Mouse (Mus musculus): ENCODE measurements at regions not wholly inside any gene's neighbourhood (a gene's known extent, or its start where the extent isn't known, plus 50 kb on each side); places are given as distances from the start of the nearest gene placed in this dataset.

- H3K27me3 ChIP-seq (ENCODE audit: control insufficient read depth, insufficient read depth, low read length), result no peaks in the 10 kb centered on the region
- DNase-seq (ENCODE audit: low spot score) (no peak), ATAC-seq (ENCODE audit: low FRiP score, low read depth) (no peak)
- peaks cover 31% of the 10 kb centered on the region for H3K4me1 ChIP-seq (ENCODE audit: control insufficient read depth, insufficient read depth, low read length)
- 62% methylated on average over 13 of the region's 13 CpGs for WGBS
- H3K9me3 ChIP-seq (ENCODE audit: control insufficient read depth, low read length), result no peaks in the 10 kb centered on the region
- H3K4me2 ChIP-seq (replicated peaks; ENCODE audit: low read depth, low read length, severe bottlenecking), result no peak overlapping the region
- H3K36me3 ChIP-seq (ENCODE audit: control insufficient read depth, insufficient read depth, low read length), result no peaks in the 10 kb centered on the region
- no peak overlapping the region for H3K9ac ChIP-seq (ENCODE audit: low read depth, low read length, severe bottlenecking)
- H3K4me3 ChIP-seq (replicated peaks; ENCODE audit: low read length), result no peak overlapping the region
- TF ChIP-seq POLR2A (IDR thresholded peaks at IDR 0.05; ENCODE audit: borderline replicate concordance, extremely low read depth, insufficient read depth, insufficient read length), result no peak
- no peak overlapping the region for H3K27ac ChIP-seq (replicated peaks; ENCODE audit: low read depth, low read length)
Observed at GRCm38 (mm10) chr4:53315876-53316762, 124.1 kb upstream of the Slc44a1 start.

- peak; percentile 43; the same call in 1 of the 2 replicates for ATAC-seq (ENCODE audit: low FRiP score, low read depth)
Observed at GRCm38 (mm10) chr4:53315121-53315875, 124.9 kb upstream of the Slc44a1 start.

GRCm38 (mm10) chr4:53314076-53314475 is 126.1 kb upstream of the Slc44a1 start:
- peaks cover 31% of the 10 kb centered on the region for H3K4me1 ChIP-seq (ENCODE audit: control insufficient read depth, insufficient read depth, low read length)
- H3K4me3 ChIP-seq (replicated peaks; ENCODE audit: low read length), result no peak overlapping the region
- no peaks in the 10 kb centered on the region for H3K27me3 ChIP-seq (ENCODE audit: control insufficient read depth, insufficient read depth, low read length)
- H3K4me2 ChIP-seq (replicated peaks; ENCODE audit: low read depth, low read length, severe bottlenecking), result no peak overlapping the region
- no peaks in the 10 kb centered on the region for H3K9me3 ChIP-seq (ENCODE audit: control insufficient read depth, low read length)
- WGBS, result 77% methylated on average over 8 of the region's 8 CpGs
- TF ChIP-seq POLR2A (IDR thresholded peaks at IDR 0.05; ENCODE audit: borderline replicate concordance, extremely low read depth, insufficient read depth, insufficient read length), result no peak
- DNase-seq (ENCODE audit: low spot score) (no peak), ATAC-seq (ENCODE audit: low FRiP score, low read depth) (peak; percentile 11; the same call in 1 of the 2 replicates)
- H3K9ac ChIP-seq (ENCODE audit: low read depth, low read length, severe bottlenecking), result no peak overlapping the region
- no peak overlapping the region for H3K27ac ChIP-seq (replicated peaks; ENCODE audit: low read depth, low read length)
- H3K36me3 ChIP-seq (ENCODE audit: control insufficient read depth, insufficient read depth, low read length), result no peaks in the 10 kb centered on the region

More at GRCm38 (mm10) chr4:53315121-53315875, 124.9 kb upstream of the Slc44a1 start:
- Histone ChIP-seq H3K27me3 (ENCODE audit: control insufficient read depth, insufficient read depth, low read length) (no peaks in the 10 kb centered on the region), H3K36me3 (ENCODE audit: control insufficient read depth, insufficient read depth, low read length) (no peaks in the 10 kb centered on the region), H3K4me1 (ENCODE audit: control insufficient read depth, insufficient read depth, low read length) (peaks cover 31% of the 10 kb centered on the region), H3K9ac (ENCODE audit: low read depth, low read length, severe bottlenecking) (no peak overlapping the region), H3K9me3 (ENCODE audit: control insufficient read depth, low read length) (no peaks in the 10 kb centered on the region), H3K27ac (replicated peaks; ENCODE audit: low read depth, low read length) (no peak overlapping the region), H3K4me3 (replicated peaks; ENCODE audit: low read length) (no peak overlapping the region), H3K4me2 (replicated peaks; ENCODE audit: low read depth, low read length, severe bottlenecking) (no peak overlapping the region)
- no peak for TF ChIP-seq POLR2A (IDR thresholded peaks at IDR 0.05; ENCODE audit: borderline replicate concordance, extremely low read depth, insufficient read depth, insufficient read length)
- peak; percentile 65 for DNase-seq (ENCODE audit: low spot score)
- WGBS, result 65% methylated on average over 7 of the region's 7 CpGs

- H3K27ac ChIP-seq (replicated peaks; ENCODE audit: low read depth, low read length), result no peak overlapping the region
- WGBS, result 55% methylated on average over 4 of the region's 4 CpGs
Observed at GRCm38 (mm10) chr4:53307121-53307520, 133.1 kb upstream of the Slc44a1 start.

GRCm38 (mm10) chr4:53304782-53305385 is 135.3 kb upstream of the Slc44a1 start:
- peaks cover 3% of the 10 kb centered on the region; the same call in 1 of the 2 replicates for H3K4me1 ChIP-seq (ENCODE audit: control insufficient read depth, insufficient read depth, low read length)
- TF ChIP-seq POLR2A (IDR thresholded peaks at IDR 0.05; ENCODE audit: borderline replicate concordance, extremely low read depth, insufficient read depth, insufficient read length), result no peak
- no peak overlapping the region for H3K4me2 ChIP-seq (replicated peaks; ENCODE audit: low read depth, low read length, severe bottlenecking)
- WGBS, result 84% methylated on average over 4 of the region's 4 CpGs
- no peaks in the 10 kb centered on the region for H3K27me3 ChIP-seq (ENCODE audit: control insufficient read depth, insufficient read depth, low read length)
- H3K9me3 ChIP-seq (ENCODE audit: control insufficient read depth, low read length), result no peaks in the 10 kb centered on the region
- ATAC-seq (ENCODE audit: low FRiP score, low read depth) (no peak), DNase-seq (ENCODE audit: low spot score) (no peak)
- H3K4me3 ChIP-seq (replicated peaks; ENCODE audit: low read length), result no peak overlapping the region
- H3K9ac ChIP-seq (ENCODE audit: low read depth, low read length, severe bottlenecking), result no peak overlapping the region
- H3K27ac ChIP-seq (replicated peaks; ENCODE audit: low read depth, low read length), result no peak overlapping the region
- H3K36me3 ChIP-seq (ENCODE audit: control insufficient read depth, insufficient read depth, low read length), result no peaks in the 10 kb centered on the region

More at GRCm38 (mm10) chr4:53307121-53307520, 133.1 kb upstream of the Slc44a1 start:
- Histone ChIP-seq H3K4me3 (replicated peaks; ENCODE audit: low read length) (no peak overlapping the region), H3K4me1 (ENCODE audit: control insufficient read depth, insufficient read depth, low read length) (peaks cover 3% of the 10 kb centered on the region; the same call in 1 of the 2 replicates), H3K9me3 (ENCODE audit: control insufficient read depth, low read length) (no peaks in the 10 kb centered on the region), H3K9ac (ENCODE audit: low read depth, low read length, severe bottlenecking) (no peak overlapping the region), H3K27me3 (ENCODE audit: control insufficient read depth, insufficient read depth, low read length) (no peaks in the 10 kb centered on the region), H3K4me2 (replicated peaks; ENCODE audit: low read depth, low read length, severe bottlenecking) (no peak overlapping the region), H3K36me3 (ENCODE audit: control insufficient read depth, insufficient read depth, low read length) (no peaks in the 10 kb centered on the region)
- DNase-seq (ENCODE audit: low spot score), result no peak
- no peak for ATAC-seq (ENCODE audit: low FRiP score, low read depth)
- no peak for TF ChIP-seq POLR2A (IDR thresholded peaks at IDR 0.05; ENCODE audit: borderline replicate concordance, extremely low read depth, insufficient read depth, insufficient read length)
